Mouse (Mus musculus) kidney, embryonic 16.5 days (tissue): ENCODE measurements around the gene Scn1b. TPM values are rescaled to one million over a fixed set of nuclear protein-coding genes. Genes with fewer than 3 reads are reported as not detected.

Experiments used
- ATAC-seq: fragments of 200-750 bp; cut with Nextera tagmentation; 2 replicates; pipeline ENCODE4 v1.8.0; 2017; ENCODE audit warnings: moderate TSS enrichment; ENCODE audit not compliant: low FRiP score, low TSS enrichment
- H3K27ac ChIP-seq: fragments of 300-500 bp; sonication (generic); 2 replicates; pipeline ENCODE4 v1.5.1; 2014; ENCODE audit warnings: low read length
- H3K27me3 ChIP-seq: fragments of 300-500 bp; sonication (generic); 2 replicates; pipeline ENCODE4 v1.6.1; 2014; ENCODE audit warnings: low read length, control low read depth, mixed read lengths; ENCODE audit not compliant: insufficient read depth
- H3K36me3 ChIP-seq: fragments of 300-500 bp; sonication (generic); 2 replicates; pipeline ENCODE4 v1.6.1; 2014; ENCODE audit warnings: low read length, control low read depth, mixed read lengths; ENCODE audit not compliant: insufficient read depth
- H3K4me1 ChIP-seq: fragments of 300-500 bp; sonication (generic); 2 replicates; pipeline ENCODE4 v1.6.1; 2014; ENCODE audit warnings: low read length, control low read depth, mixed read lengths; ENCODE audit not compliant: insufficient read depth
- H3K4me2 ChIP-seq: fragments of 300-500 bp; sonication (generic); replicated peaks from 2 replicates; pipeline ENCODE4 v1.6.1; 2014; ENCODE audit warnings: low read depth, low read length
- H3K4me3 ChIP-seq: fragments of 300-500 bp; sonication (generic); 2 replicates; pipeline ENCODE4 v1.5.1; 2014; ENCODE audit warnings: mild to moderate bottlenecking, low read length
- H3K9ac ChIP-seq: fragments of 300-500 bp; sonication (generic); replicated peaks from 2 replicates; pipeline ENCODE4 v1.6.1; 2014; ENCODE audit warnings: low read length
- H3K9me3 ChIP-seq: fragments of 300-500 bp; sonication (generic); 2 replicates; pipeline ENCODE4 v1.6.1; 2016; ENCODE audit warnings: low read length, control low read depth
- WGBS: fragments of 180-500 bp; shearing (Covaris S2); extraction: QIAGEN DNeasy Blood & Tissue Kit; methylation state at CpG from one replicate; pipeline ENCODE4 v1.1.7; 2014; 5-methylcytosine and 5-hydroxymethylcytosine counted together
- polyA plus RNA-seq: library from polyadenylated mRNA; unstranded; fragments of >200 nt; fragmentation: Nextera tagmentation; extraction: Ambion mirVana; gene quantifications from 2 replicates; pipeline ENCODE4 v1.2.1, GENCODE M21; 2015

Gene Scn1b
- polyA plus RNA-seq, 1 experiment from 2014 or later = 1.8 TPM

GRCm38 (mm10) chr7:31072326-31072725, 54.5 kb downstream of the Scn1b start:
- ATAC-seq = no peak
- peaks cover 23% of the 10 kb centered on the region for H3K4me1 ChIP-seq
- H3K27me3 ChIP-seq = no peaks in the 10 kb centered on the region
- H3K4me2 ChIP-seq = no peak overlapping the region
- H3K9ac ChIP-seq = 0 out of 2 replicates have a peak overlapping the region, but pooled peaks have one; percentile 19
- 16% methylated on average over 9 of the region's 9 CpGs for WGBS
- H3K4me3 ChIP-seq = no peak overlapping the region
- no peak overlapping the region for H3K27ac ChIP-seq
- H3K9me3 ChIP-seq = no peaks in the 10 kb centered on the region
- no peaks in the 10 kb centered on the region for H3K36me3 ChIP-seq

- 83% methylated on average over 6 of the region's 6 CpGs for WGBS
- no peak overlapping the region for H3K4me3 ChIP-seq
- H3K4me1 ChIP-seq = peaks cover 23% of the 10 kb centered on the region
- H3K4me2 ChIP-seq = no peak overlapping the region
- H3K27me3 ChIP-seq = no peaks in the 10 kb centered on the region
- H3K9ac ChIP-seq = no peak overlapping the region
- H3K9me3 ChIP-seq = no peaks in the 10 kb centered on the region
- H3K27ac ChIP-seq = no peak overlapping the region
- no peaks in the 10 kb centered on the region for H3K36me3 ChIP-seq
- no peak for ATAC-seq
Observed at GRCm38 (mm10) chr7:31070324-31070723, 56.5 kb downstream of the Scn1b start.

- ATAC-seq = no peak
Observed at GRCm38 (mm10) chr7:31069491-31069890, 57.3 kb downstream of the Scn1b start.

DNA sequence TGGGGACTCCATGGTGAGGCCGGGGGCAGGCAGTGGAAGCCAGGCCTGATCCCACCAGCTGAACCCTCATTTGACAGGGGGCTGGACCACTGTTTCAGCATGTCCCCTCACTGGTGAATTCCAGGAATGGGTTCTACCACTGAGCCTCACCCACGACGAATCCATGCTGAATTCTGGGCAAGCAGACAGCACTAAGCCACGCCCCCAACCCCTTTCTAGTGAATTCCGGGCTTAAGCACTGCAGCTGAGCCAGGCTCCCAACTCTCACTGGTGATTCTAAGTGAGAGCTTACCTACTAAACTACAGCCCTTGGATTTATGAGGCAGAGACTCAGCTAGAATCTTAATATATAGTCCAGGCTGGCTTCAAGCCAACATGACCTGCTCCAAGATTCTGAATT, 59.0 kb downstream of the Scn1b start:
- peak; percentile 24; the same call in 1 of the 2 replicates for ATAC-seq
- Histone ChIP-seq H3K4me2 (no peak overlapping the region), H3K4me3 (no peak overlapping the region), H3K9me3 (no peaks in the 10 kb centered on the region), H3K27ac (no peak overlapping the region), H3K27me3 (no peaks in the 10 kb centered on the region), H3K9ac (no peak overlapping the region), H3K4me1 (peaks cover 19% of the 10 kb centered on the region), H3K36me3 (no peaks in the 10 kb centered on the region)
- 37% methylated on average over 5 of the region's 5 CpGs for WGBS

More at GRCm38 (mm10) chr7:31069491-31069890, 57.3 kb downstream of the Scn1b start:
- H3K4me1 ChIP-seq = peaks cover 23% of the 10 kb centered on the region
- H3K36me3 ChIP-seq = no peaks in the 10 kb centered on the region
- no peaks in the 10 kb centered on the region for H3K27me3 ChIP-seq
- no peak overlapping the region for H3K4me3 ChIP-seq
- H3K9me3 ChIP-seq = no peaks in the 10 kb centered on the region
- H3K4me2 ChIP-seq = no peak overlapping the region
- H3K9ac ChIP-seq = no peak overlapping the region
- no peak overlapping the region for H3K27ac ChIP-seq
- WGBS = 76% methylated on average over 14 of the region's 14 CpGs

Other genes starting within 250 kb of the Scn1b start
- gene Cd22, start 246.7 kb downstream of the Scn1b start, polyA plus RNA-seq = 0.19 and 0.29 TPM in 2 replicates
- 0.59 and 0.74 TPM in 2 replicates for gene Mag, start 212.1 kb downstream of the Scn1b start, polyA plus RNA-seq
- gene Hamp2, start 202.3 kb downstream of the Scn1b start, polyA plus RNA-seq = not detected in 2 replicates
- not detected in 2 replicates for gene Hamp, start 183.0 kb downstream of the Scn1b start, polyA plus RNA-seq
- gene Usf2, start 170.2 kb downstream of the Scn1b start, polyA plus RNA-seq = 19.8 and 25.3 TPM in 2 replicates
- 72.5 and 73.5 TPM in 2 replicates for gene Lsr, start 153.5 kb downstream of the Scn1b start, polyA plus RNA-seq
- gene Fam187b, start 153.2 kb downstream of the Scn1b start, polyA plus RNA-seq = 8.0 and 9.0 TPM in 2 replicates
- 32.6 and 34.0 TPM in 2 replicates for gene Fxyd5, start 84.5 kb downstream of the Scn1b start, polyA plus RNA-seq
- gene Fxyd7, start 75.5 kb downstream of the Scn1b start, polyA plus RNA-seq = 11.1 and 11.4 TPM in 2 replicates
- 45.7 and 48.3 TPM in 2 replicates for gene Fxyd1, start 69.8 kb downstream of the Scn1b start, polyA plus RNA-seq
- gene Lgi4, start 67.7 kb downstream of the Scn1b start, polyA plus RNA-seq = 0.32 and 0.33 TPM in 2 replicates
- gene Fxyd3, start 50.3 kb downstream of the Scn1b start, polyA plus RNA-seq = 15.0 and 19.0 TPM in 2 replicates
- 72.9 and 77.0 TPM in 2 replicates for gene Hpn, start 11.7 kb downstream of the Scn1b start, polyA plus RNA-seq
- gene Gramd1a, start 28.9 kb upstream of the Scn1b start, polyA plus RNA-seq = 73.3 and 73.4 TPM in 2 replicates
- gene Scgb2b2, start 163.5 kb upstream of the Scn1b start, polyA plus RNA-seq = not detected in 2 replicates
- gene Scgb1b2, start 164.8 kb upstream of the Scn1b start, polyA plus RNA-seq = not detected in 2 replicates
- not detected in 2 replicates for gene Scgb2b3, start 235.1 kb upstream of the Scn1b start, polyA plus RNA-seq
- gene Scgb1b3, start 248.6 kb upstream of the Scn1b start, polyA plus RNA-seq = not detected in 2 replicates